Mouse (Mus musculus) liver, adult 2 months (tissue): Measurements from ENCODE around the gene Fbxo36.

Experiments
- CTCF ChIP-seq: fragments of 200-500 bp; IDR thresholded peaks from 2 replicates; pipeline ENCODE4 v1.5.1; 2011; ENCODE audit warnings: low read depth, low read length, control low read depth
- POLR2A ChIP-seq: fragments of 200-500 bp; IDR thresholded peaks from 2 replicates; pipeline ENCODE4 v1.6.1; 2011; ENCODE audit warnings: low read length, control low read depth; ENCODE audit not compliant: insufficient read depth; ENCODE audit errors: extremely low read depth

DNA sequence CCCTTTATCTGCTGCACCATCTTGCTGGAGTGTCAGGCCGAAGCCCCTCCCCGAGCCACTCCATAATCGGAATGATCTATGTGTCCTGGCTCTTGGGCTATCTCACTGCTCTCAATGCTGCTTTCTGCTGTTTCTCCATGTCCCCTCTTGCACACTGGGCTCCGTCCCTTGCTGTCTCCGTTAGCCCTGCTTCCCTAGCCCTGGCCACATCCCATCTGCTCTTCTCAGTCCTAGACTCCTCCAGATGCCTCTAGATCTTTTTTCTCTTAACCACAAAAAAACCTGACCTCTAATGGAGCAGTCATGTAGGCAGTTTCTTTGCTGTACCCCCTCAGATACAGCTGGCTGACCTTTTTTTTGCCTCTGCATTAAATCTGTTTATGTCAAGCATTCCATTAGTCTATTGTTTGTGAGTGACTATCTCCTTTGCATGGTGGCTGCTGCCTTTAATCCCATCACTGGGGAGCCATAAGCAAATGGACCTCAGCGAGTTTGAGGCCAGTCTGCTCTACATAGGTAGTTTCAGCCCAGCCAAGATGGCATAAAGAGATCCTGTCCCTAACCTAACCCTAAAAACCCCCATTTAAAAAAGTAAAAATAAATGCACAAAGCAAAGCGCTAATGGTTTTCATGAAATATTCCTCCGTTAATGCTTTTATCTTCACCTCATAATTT is 49.8 kb downstream of the Fbxo36 start:
- TF ChIP-seq CTCF (no peak), POLR2A (no peak)
